In genomic region chr16:33751152-33751551, GRCm38 (mm10) we compare ENCODE assay signal across 8 mouse cellular contexts. TPM values are rescaled to one million over a fixed set of nuclear protein-coding genes. Genes with fewer than 3 reads are reported as not detected.
A peak's percentile ranks its signal among the peaks of the same experiment; 100 is the strongest.
DNase-seq lines count a peak whose midpoint lies in the region; ATAC-seq lines count a peak whose summit lies in the region.
"Had no signal": no experiment of that assay in that cellular context is flagged by ENCODE, and none has a peak within 500 bp of the region (broad histone marks: within the 10 kb centered on the region; RNA-seq: fewer than 3 reads in every experiment).

No protein-coding gene starts in this region.

- no peak for ATAC-seq in midbrain, embryonic 13.5 days
- ATAC-seq in embryonic facial prominence, embryonic 14.5 days (ENCODE audit: low read depth): no peak
- ATAC-seq in liver, embryonic 15.5 days (ENCODE audit: insufficient read depth): peak; percentile 17; the same call in 1 of the 2 replicates
- ATAC-seq: forebrain, embryonic 16.5 days had no signal

- H3K9ac ChIP-seq in midbrain, embryonic 13.5 days (replicated peaks): no peak overlapping the region
- no peak overlapping the region for H3K9ac ChIP-seq in embryonic facial prominence, embryonic 14.5 days (ENCODE audit: low read depth, low read length)
- H3K9ac ChIP-seq in liver, embryonic 15.5 days: peak overlapping the region; percentile 27; the same call in 1 of the 2 replicates

- no peak for DNase-seq in midbrain, embryonic 10.5 days (ENCODE audit: low spot score)
- no peak for DNase-seq in embryonic facial prominence, embryonic 14.5 days (ENCODE audit: low spot score)
- peak; percentile 21 to 33 for DNase-seq in thymus, postnatal 36 days
- DNase-seq in layer of hippocampus, postnatal 25 days (ENCODE audit: extremely low spot score in 1 of 2, low spot score in 1 of 2): no peak
- DNase-seq in gastrocnemius, postnatal 4 days (ENCODE audit: low spot score in 2 of 2): no peak

- H3K27me3 ChIP-seq in midbrain, embryonic 10.5 days (ENCODE audit: low read depth, poor library complexity, severe bottlenecking): no peaks in the 10 kb centered on the region
- H3K27me3 ChIP-seq in midbrain, embryonic 13.5 days: no peaks in the 10 kb centered on the region
- H3K27me3 ChIP-seq in embryonic facial prominence, embryonic 14.5 days (replicated peaks; ENCODE audit: control insufficient read depth, insufficient read depth, low read length): no peaks in the 10 kb centered on the region
- H3K27me3 ChIP-seq in liver, embryonic 15.5 days: no peaks in the 10 kb centered on the region

- no peak overlapping the region for H3K4me3 ChIP-seq in midbrain, embryonic 10.5 days
- no peak overlapping the region for H3K4me3 ChIP-seq in midbrain, embryonic 13.5 days (replicated peaks)
- no peak overlapping the region for H3K4me3 ChIP-seq in embryonic facial prominence, embryonic 14.5 days (ENCODE audit: low read depth, low read length)
- peak overlapping the region; percentile 48 for H3K4me3 ChIP-seq in liver, embryonic 15.5 days (replicated peaks)

- no peaks in the 10 kb centered on the region for H3K4me1 ChIP-seq in midbrain, embryonic 10.5 days
- H3K4me1 ChIP-seq in midbrain, embryonic 13.5 days (replicated peaks): 0 out of 2 replicates have a peak, but pooled peaks cover 4% of the 10 kb centered on the region
- no peaks in the 10 kb centered on the region for H3K4me1 ChIP-seq in embryonic facial prominence, embryonic 14.5 days (ENCODE audit: control insufficient read depth, insufficient read depth, low read length)
- peaks cover 24% of the 10 kb centered on the region for H3K4me1 ChIP-seq in liver, embryonic 15.5 days (replicated peaks)

- H3K9me3 ChIP-seq in midbrain, embryonic 10.5 days (replicated peaks): no peaks in the 10 kb centered on the region
- no peaks in the 10 kb centered on the region for H3K9me3 ChIP-seq in midbrain, embryonic 13.5 days
- H3K9me3 ChIP-seq in embryonic facial prominence, embryonic 14.5 days (ENCODE audit: control insufficient read depth, low read length): no peaks in the 10 kb centered on the region
- H3K9me3 ChIP-seq in liver, embryonic 15.5 days (replicated peaks): no peaks in the 10 kb centered on the region

- H3K4me2 ChIP-seq in midbrain, embryonic 13.5 days (replicated peaks): no peak overlapping the region
- H3K4me2 ChIP-seq in embryonic facial prominence, embryonic 14.5 days (ENCODE audit: low read depth, low read length): peak overlapping the region; percentile 34
- H3K4me2 ChIP-seq in liver, embryonic 15.5 days: peak overlapping the region; percentile 73

- peaks cover 97% of the 10 kb centered on the region for H3K36me3 ChIP-seq in midbrain, embryonic 10.5 days
- peaks cover 36% of the 10 kb centered on the region for H3K36me3 ChIP-seq in midbrain, embryonic 13.5 days
- H3K36me3 ChIP-seq in embryonic facial prominence, embryonic 14.5 days (ENCODE audit: control insufficient read depth, insufficient read depth, low read length): peaks cover 25% of the 10 kb centered on the region
- H3K36me3 ChIP-seq in liver, embryonic 15.5 days (replicated peaks): peaks cover 9% of the 10 kb centered on the region; the same call in 1 of the 2 replicates

- peak overlapping the region; percentile 4; the same call in 1 of the 2 replicates for H3K27ac ChIP-seq in midbrain, embryonic 10.5 days (replicated peaks)
- no peak overlapping the region for H3K27ac ChIP-seq in midbrain, embryonic 13.5 days
- no peak overlapping the region for H3K27ac ChIP-seq in embryonic facial prominence, embryonic 14.5 days (replicated peaks; ENCODE audit: low read depth, low read length)
- H3K27ac ChIP-seq in liver, embryonic 15.5 days (replicated peaks): peak overlapping the region; percentile 72

- 48% methylated on average over 13 of the region's 13 CpGs for WGBS in midbrain, embryonic 10.5 days
- 54% methylated on average over 13 of the region's 13 CpGs for WGBS in midbrain, embryonic 13.5 days
- WGBS in embryonic facial prominence, embryonic 14.5 days: 35% methylated on average over 13 of the region's 13 CpGs
- 13% methylated on average over 13 of the region's 13 CpGs for WGBS in liver, embryonic 15.5 days (ENCODE audit: insufficient replicate concordance)

RNA-seq across cellular contexts. Expression of gene Muc13, which starts 42.7 kb away (rescaled TPM):
- 0.10 and 0.15 TPM in 2 replicates for polyA plus RNA-seq in midbrain, embryonic 10.5 days (2016; fragmentation: Nextera tagmentation; extraction: Ambion mirVana)
- 0.07 and 0.23 TPM in 2 replicates for polyA plus RNA-seq in midbrain, embryonic 13.5 days (2015; fragmentation: Nextera tagmentation; extraction: Ambion mirVana)
- 0.13 TPM in 1 of 2 replicates, not detected in the other for polyA plus RNA-seq in embryonic facial prominence, embryonic 14.5 days (2014; fragmentation: Nextera tagmentation; extraction: Ambion mirVana)
- polyA plus RNA-seq in liver, embryonic 15.5 days (2015; fragmentation: Nextera tagmentation; extraction: Ambion mirVana): 0.99 and 1.6 TPM in 2 replicates
- not detected for total RNA-seq in layer of hippocampus, postnatal 25 days (2021)
- total RNA-seq in gastrocnemius, postnatal 4 days (2021): under 1 TPM; 0.10 to 0.16 TPM

Comparison
In these comparisons a context has a peak if more than half of its experiments do, and no peak if none do; other contexts are left out.
1. H3K27ac ChIP-seq: peak in midbrain, embryonic 10.5 days (single experiment) and liver, embryonic 15.5 days (single experiment); none in midbrain, embryonic 13.5 days (single experiment) and embryonic facial prominence, embryonic 14.5 days (single experiment).
2. DNase-seq: peak in thymus, postnatal 36 days (2 of 2); none in midbrain, embryonic 10.5 days (single experiment), embryonic facial prominence, embryonic 14.5 days (single experiment), layer of hippocampus, postnatal 25 days (0 of 2) and gastrocnemius, postnatal 4 days (0 of 2).